Mouse (Mus musculus): ENCODE data around the gene Gigyf2. TPM values are rescaled to one million over a fixed set of nuclear protein-coding genes. Genes with fewer than 3 reads are reported as not detected.

Gene Gigyf2
- polyA plus RNA-seq, 1 experiment from 2014 or later: 20.8 TPM

DNA sequence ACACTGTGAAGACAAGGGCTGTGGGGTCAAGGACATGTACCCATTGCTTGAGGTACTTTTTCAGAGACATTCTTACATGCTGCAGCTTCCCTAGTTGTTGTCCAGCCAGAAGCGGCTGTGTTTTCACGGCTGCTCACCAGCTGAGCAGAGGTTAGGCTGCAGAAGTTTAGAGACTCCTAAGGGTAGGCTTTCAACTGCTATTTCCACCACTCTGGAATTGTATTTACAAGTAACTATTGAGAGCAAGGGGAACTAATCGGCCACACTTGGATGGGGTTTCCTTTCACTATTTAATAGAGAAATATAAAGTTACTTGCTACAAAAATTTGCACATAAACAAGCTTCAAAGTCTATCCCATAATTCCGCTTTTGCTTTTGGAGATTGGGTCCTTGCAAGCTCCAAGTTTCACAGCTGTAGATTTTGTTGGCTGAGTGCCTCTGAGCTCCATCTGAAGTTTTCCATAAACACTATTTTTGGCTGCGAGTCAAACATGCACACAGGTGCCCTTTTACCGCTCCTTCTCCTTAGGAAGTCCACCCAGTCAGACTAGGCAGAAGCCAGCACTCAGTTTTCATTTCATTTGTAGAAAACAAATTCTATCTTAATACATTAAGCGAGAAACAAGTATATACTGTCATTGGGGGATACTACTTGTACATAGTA is 70.3 kb downstream of the Gigyf2 start:
- H3K36me3 ChIP-seq (ENCODE audit: control insufficient read depth, insufficient read depth, low read length): no peaks in the 10 kb centered on the region
- no peak for TF ChIP-seq EP300 (optimal IDR thresholded peaks at IDR 0.05)
- TF ChIP-seq CTCF (IDR thresholded peaks at IDR 0.05; ENCODE audit: low read depth): no peak
- peak; percentile 37 for DNase-seq (ENCODE audit: low spot score)
- 0 out of 2 replicates have a peak, but pooled peaks cover 2% of the 10 kb centered on the region for H3K4me1 ChIP-seq (replicated peaks; ENCODE audit: control insufficient read depth, insufficient read depth)
- no peaks in the 10 kb centered on the region for H3K9me3 ChIP-seq (ENCODE audit: control insufficient read depth, low read length)
- no peak for ATAC-seq (ENCODE audit: low FRiP score, low TSS enrichment)
- WGBS: 40% methylated on average over 7 of the region's 7 CpGs
- H3K4me3 ChIP-seq (ENCODE audit: low read depth, low read length): no peak overlapping the region
- H3K27me3 ChIP-seq (ENCODE audit: control insufficient read depth, insufficient read depth, low read length): no peaks in the 10 kb centered on the region
- no peak overlapping the region for H3K9ac ChIP-seq (ENCODE audit: low read length)
- 0 out of 2 replicates have a peak overlapping the region, but pooled peaks have one; percentile 30 for H3K27ac ChIP-seq (replicated peaks)
- H3K4me2 ChIP-seq (replicated peaks; ENCODE audit: low read depth): no peak overlapping the region

DNA sequence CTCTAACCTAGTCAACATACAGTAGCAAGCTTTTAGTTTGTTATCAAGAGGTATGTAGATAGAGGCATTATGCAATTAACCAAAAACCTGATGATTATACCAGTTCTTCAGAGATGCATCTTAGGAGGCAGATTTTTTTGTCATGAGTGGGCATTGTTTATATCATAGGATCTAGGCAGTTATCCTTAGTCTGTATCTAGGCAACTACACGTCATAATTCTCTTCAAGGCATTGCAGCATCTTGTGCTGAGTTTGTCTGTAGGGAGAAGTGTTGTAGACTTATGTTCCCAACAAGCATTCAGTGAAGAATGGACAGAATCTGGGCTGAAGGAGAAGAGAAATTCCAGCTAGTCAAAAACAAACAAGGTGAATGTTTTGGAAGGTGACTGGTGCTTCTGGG is 77.9 kb downstream of the Gigyf2 start:
- H3K4me1 ChIP-seq (replicated peaks; ENCODE audit: control insufficient read depth, insufficient read depth): no peaks in the 10 kb centered on the region
- ATAC-seq (ENCODE audit: low FRiP score, low TSS enrichment) (no peak), DNase-seq (ENCODE audit: low spot score) (no peak)
- H3K4me3 ChIP-seq (ENCODE audit: low read depth, low read length): no peak overlapping the region
- peaks cover 15% of the 10 kb centered on the region for H3K36me3 ChIP-seq (ENCODE audit: control insufficient read depth, insufficient read depth, low read length)
- no peak overlapping the region for H3K9ac ChIP-seq (ENCODE audit: low read length)
- H3K27ac ChIP-seq (replicated peaks): no peak overlapping the region
- no peak for TF ChIP-seq EP300 (optimal IDR thresholded peaks at IDR 0.05)
- TF ChIP-seq CTCF (IDR thresholded peaks at IDR 0.05; ENCODE audit: low read depth): no peak
- no peak overlapping the region for H3K4me2 ChIP-seq (replicated peaks; ENCODE audit: low read depth)
- 65% methylated on average over 1 of the region's 1 CpGs for WGBS
- no peaks in the 10 kb centered on the region for H3K9me3 ChIP-seq (ENCODE audit: control insufficient read depth, low read length)
- no peaks in the 10 kb centered on the region for H3K27me3 ChIP-seq (ENCODE audit: control insufficient read depth, insufficient read depth, low read length)

- Histone ChIP-seq H3K4me2 (replicated peaks; ENCODE audit: low read depth) (no peak overlapping the region), H3K27ac (replicated peaks) (no peak overlapping the region), H3K9ac (ENCODE audit: low read length) (no peak overlapping the region), H3K4me3 (ENCODE audit: low read depth, low read length) (no peak overlapping the region), H3K36me3 (ENCODE audit: control insufficient read depth, insufficient read depth, low read length) (peaks cover 15% of the 10 kb centered on the region), H3K9me3 (ENCODE audit: control insufficient read depth, low read length) (no peaks in the 10 kb centered on the region), H3K27me3 (ENCODE audit: control insufficient read depth, insufficient read depth, low read length) (no peaks in the 10 kb centered on the region), H3K4me1 (replicated peaks; ENCODE audit: control insufficient read depth, insufficient read depth) (no peaks in the 10 kb centered on the region)
- ATAC-seq (ENCODE audit: low FRiP score, low TSS enrichment): no peak
- DNase-seq (ENCODE audit: low spot score): no peak
- TF ChIP-seq CTCF (IDR thresholded peaks at IDR 0.05; ENCODE audit: low read depth) (no peak), EP300 (optimal IDR thresholded peaks at IDR 0.05) (no peak)
Measured at GRCm38 (mm10) chr1:87406012-87406411, 79.2 kb downstream of the Gigyf2 start.

- no peak overlapping the region for H3K4me3 ChIP-seq (ENCODE audit: low read depth, low read length)
- TF ChIP-seq CTCF (IDR thresholded peaks at IDR 0.05; ENCODE audit: low read depth) (no peak), EP300 (optimal IDR thresholded peaks at IDR 0.05) (no peak)
- ATAC-seq (ENCODE audit: low FRiP score, low TSS enrichment) (no peak), DNase-seq (ENCODE audit: low spot score) (no peak)
- no peaks in the 10 kb centered on the region for H3K9me3 ChIP-seq (ENCODE audit: control insufficient read depth, low read length)
- H3K4me1 ChIP-seq (replicated peaks; ENCODE audit: control insufficient read depth, insufficient read depth): no peaks in the 10 kb centered on the region
- H3K27ac ChIP-seq (replicated peaks): no peak overlapping the region
- peaks cover 21% of the 10 kb centered on the region for H3K36me3 ChIP-seq (ENCODE audit: control insufficient read depth, insufficient read depth, low read length)
- WGBS: 94% methylated on average over 4 of the region's 4 CpGs
- no peak overlapping the region for H3K4me2 ChIP-seq (replicated peaks; ENCODE audit: low read depth)
- H3K27me3 ChIP-seq (ENCODE audit: control insufficient read depth, insufficient read depth, low read length): no peaks in the 10 kb centered on the region
- no peak overlapping the region for H3K9ac ChIP-seq (ENCODE audit: low read length)
Measured at GRCm38 (mm10) chr1:87409380-87409779, 82.6 kb downstream of the Gigyf2 start.

DNA sequence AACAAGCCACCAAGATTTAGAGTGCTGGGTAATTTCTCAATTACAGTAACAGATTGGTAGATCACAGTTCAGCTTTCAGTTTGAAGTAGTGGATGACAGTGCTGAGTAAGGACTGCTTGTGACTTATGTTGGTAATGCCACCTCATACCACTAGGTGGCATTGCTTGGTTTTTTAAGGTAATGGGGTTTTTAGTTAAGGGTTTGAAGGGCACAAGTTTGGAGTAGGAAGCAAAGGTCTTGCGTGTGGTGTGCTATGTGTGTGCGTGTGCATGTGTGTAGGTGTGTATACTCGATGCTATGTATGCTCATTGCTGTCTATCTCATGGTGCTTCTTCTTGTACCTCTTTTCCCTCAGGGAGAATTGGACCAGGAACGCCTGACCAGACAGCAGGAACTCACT is 91.9 kb downstream of the Gigyf2 start:
- WGBS: 81% methylated on average over 4 of the region's 4 CpGs
- ATAC-seq (ENCODE audit: low FRiP score, low TSS enrichment) (no peak), DNase-seq (ENCODE audit: low spot score) (no peak)
- TF ChIP-seq CTCF (IDR thresholded peaks at IDR 0.05; ENCODE audit: low read depth): peak; percentile 81
- TF ChIP-seq EP300 (optimal IDR thresholded peaks at IDR 0.05): no peak
- H3K4me1 ChIP-seq (replicated peaks; ENCODE audit: control insufficient read depth, insufficient read depth): no peaks in the 10 kb centered on the region
- no peaks in the 10 kb centered on the region for H3K27me3 ChIP-seq (ENCODE audit: control insufficient read depth, insufficient read depth, low read length)
- no peak overlapping the region for H3K4me3 ChIP-seq (ENCODE audit: low read depth, low read length)
- H3K9ac ChIP-seq (ENCODE audit: low read length): no peak overlapping the region
- H3K9me3 ChIP-seq (ENCODE audit: control insufficient read depth, low read length): no peaks in the 10 kb centered on the region
- H3K4me2 ChIP-seq (replicated peaks; ENCODE audit: low read depth): no peak overlapping the region
- H3K27ac ChIP-seq (replicated peaks): no peak overlapping the region
- H3K36me3 ChIP-seq (ENCODE audit: control insufficient read depth, insufficient read depth, low read length): peaks cover 11% of the 10 kb centered on the region

GRCm38 (mm10) chr1:87435125-87435524 is 108.3 kb downstream of the Gigyf2 start:
- WGBS: 80% methylated on average over 2 of the region's 2 CpGs
- ATAC-seq (ENCODE audit: low FRiP score, low TSS enrichment): no peak
- Histone ChIP-seq H3K9me3 (ENCODE audit: control insufficient read depth, low read length) (no peaks in the 10 kb centered on the region), H3K4me3 (ENCODE audit: low read depth, low read length) (no peak overlapping the region), H3K9ac (ENCODE audit: low read length) (no peak overlapping the region), H3K27ac (replicated peaks) (no peak overlapping the region), H3K27me3 (ENCODE audit: control insufficient read depth, insufficient read depth, low read length) (no peaks in the 10 kb centered on the region), H3K4me1 (replicated peaks; ENCODE audit: control insufficient read depth, insufficient read depth) (no peaks in the 10 kb centered on the region), H3K4me2 (replicated peaks; ENCODE audit: low read depth) (no peak overlapping the region), H3K36me3 (ENCODE audit: control insufficient read depth, insufficient read depth, low read length) (peaks cover 26% of the 10 kb centered on the region)
- no peak for TF ChIP-seq EP300 (optimal IDR thresholded peaks at IDR 0.05)
- no peak for TF ChIP-seq CTCF (IDR thresholded peaks at IDR 0.05; ENCODE audit: low read depth)
- no peak for DNase-seq (ENCODE audit: low spot score)
